Mouse (Mus musculus) cortical plate, adult 2 months (tissue): ENCODE data around the gene Bcar3. TPM values are rescaled to one million over a fixed set of nuclear protein-coding genes. Genes with fewer than 3 reads are reported as not detected.
A peak's percentile ranks its signal among the peaks of the same experiment; 100 is the strongest.

Experiments
- H3K27ac ChIP-seq: fragments of 200-500 bp; 2 replicates; pipeline ENCODE4 v1.5.1; 2012; ENCODE audit warnings: low read length, control low read depth, inconsistent platforms; ENCODE audit not compliant: insufficient read depth
- H3K4me1 ChIP-seq: fragments of 200-500 bp; 2 replicates; pipeline ENCODE4 v1.6.1; 2011; ENCODE audit warnings: low read length; ENCODE audit not compliant: control insufficient read depth, insufficient read depth
- H3K4me3 ChIP-seq: fragments of 200-500 bp; 2 replicates; pipeline ENCODE4 v1.5.1; 2011; ENCODE audit warnings: mild to moderate bottlenecking, low read length, control low read depth; ENCODE audit not compliant: insufficient read depth
- CTCF ChIP-seq: fragments of 200-500 bp; IDR thresholded peaks from 2 replicates; pipeline ENCODE4 v1.5.1; 2011; ENCODE audit warnings: mild to moderate bottlenecking, control low read depth, low read length; ENCODE audit not compliant: insufficient read depth; ENCODE audit errors: extremely low read depth
- POLR2A ChIP-seq: fragments of 200-500 bp; IDR thresholded peaks from 2 replicates; pipeline ENCODE4 v1.6.1; 2011; ENCODE audit warnings: mild to moderate bottlenecking, low read length, control low read depth; ENCODE audit not compliant: insufficient read depth; ENCODE audit errors: extremely low read depth
- polyA plus RNA-seq: library from polyadenylated mRNA; depleted of rRNA; stranded (reverse); fragments of >200 nt; gene quantifications from 2 replicates; pipeline ENCODE4 v1.2.3, GENCODE M21; 2012

Gene Bcar3
- polyA plus RNA-seq, 1 experiment: 15.8 TPM

- no peak overlapping the region for H3K4me3 ChIP-seq
- no peak overlapping the region for H3K27ac ChIP-seq
Observed at GRCm38 (mm10) chr3:122461932-122462871, 168.3 kb downstream of the Bcar3 start.

GRCm38 (mm10) chr3:122463166-122463565 lies 169.2 kb downstream of the Bcar3 start:
- peaks cover 7% of the 10 kb centered on the region for H3K4me1 ChIP-seq
- TF ChIP-seq POLR2A: no peak
- TF ChIP-seq CTCF: no peak
- H3K27ac ChIP-seq: no peak overlapping the region

More at GRCm38 (mm10) chr3:122461932-122462871, 168.3 kb downstream of the Bcar3 start:
- peaks cover 9% of the 10 kb centered on the region for H3K4me1 ChIP-seq
- TF ChIP-seq CTCF: 0 out of 2 replicates have a peak, but pooled peaks have one; percentile 20
- no peak for TF ChIP-seq POLR2A

GRCm38 (mm10) chr3:122466100-122466730 lies 172.3 kb downstream of the Bcar3 start:
- Histone ChIP-seq H3K27ac (no peak overlapping the region), H3K4me1 (peaks cover 9% of the 10 kb centered on the region), H3K4me3 (no peak overlapping the region)
- TF ChIP-seq POLR2A (no peak), CTCF (peak; percentile 73)

More at GRCm38 (mm10) chr3:122463166-122463565, 169.2 kb downstream of the Bcar3 start:
- H3K4me3 ChIP-seq: no peak overlapping the region

GRCm38 (mm10) chr3:122467977-122468376 lies 174.0 kb downstream of the Bcar3 start:
- Histone ChIP-seq H3K4me3 (no peak overlapping the region), H3K27ac (no peak overlapping the region), H3K4me1 (peaks cover 6% of the 10 kb centered on the region)
- TF ChIP-seq POLR2A (no peak), CTCF (peak; percentile 50)

GRCm38 (mm10) chr3:122470326-122471016 lies 176.5 kb downstream of the Bcar3 start:
- peaks cover 14% of the 10 kb centered on the region for H3K4me1 ChIP-seq

GRCm38 (mm10) chr3:122471017-122471721 lies 177.2 kb downstream of the Bcar3 start:
- H3K4me3 ChIP-seq: no peak overlapping the region
- TF ChIP-seq POLR2A (no peak), CTCF (no peak)
- peaks cover 15% of the 10 kb centered on the region for H3K4me1 ChIP-seq
- H3K27ac ChIP-seq: peak overlapping the region; percentile 40; the same call in 1 of the 2 replicates

More at GRCm38 (mm10) chr3:122470326-122471016, 176.5 kb downstream of the Bcar3 start:
- H3K27ac ChIP-seq: 0 out of 2 replicates have a peak overlapping the region, but pooled peaks have one; percentile 40
- H3K4me3 ChIP-seq: no peak overlapping the region
- TF ChIP-seq POLR2A: no peak
- no peak for TF ChIP-seq CTCF

- 0 out of 2 replicates have a peak overlapping the region, but pooled peaks have one; percentile 20 for H3K27ac ChIP-seq
- no peak for TF ChIP-seq CTCF
- TF ChIP-seq POLR2A: no peak
- H3K4me3 ChIP-seq: no peak overlapping the region
- H3K4me1 ChIP-seq: peaks cover 23% of the 10 kb centered on the region
Observed at GRCm38 (mm10) chr3:122472412-122472811, 178.5 kb downstream of the Bcar3 start.

GRCm38 (mm10) chr3:122473523-122474034 lies 179.6 kb downstream of the Bcar3 start:
- Histone ChIP-seq H3K4me3 (no peak overlapping the region), H3K4me1 (peaks cover 26% of the 10 kb centered on the region), H3K27ac (peak overlapping the region; percentile 77)
- TF ChIP-seq POLR2A: no peak
- TF ChIP-seq CTCF: no peak
